Mouse (Mus musculus) urinary bladder, adult 2 months (tissue): ENCODE data around the gene Zfp738. TPM values are rescaled to one million over a fixed set of nuclear protein-coding genes. Genes with fewer than 3 reads are reported as not detected.
"Not testable (repeated sequence)": the region's sequence is repeated elsewhere in the genome, so short reads cannot be mapped to it uniquely, and the experiment has no call there.

ENCODE experiments used
- DNase-seq: peaks from one replicate; pipeline ENCODE4 v3.0.0; 2022; ENCODE audit warnings: low spot score
- polyA plus RNA-seq: library from polyadenylated mRNA; depleted of rRNA; stranded (reverse); fragments of >200 nt; gene quantifications from 2 replicates; pipeline ENCODE4 v1.2.3, GENCODE M21; 2012; rRNA removed

Gene Zfp738
- 7.4 and 7.7 TPM in 2 replicates for polyA plus RNA-seq

- DNase-seq, result no peak
These were observed at the start of gene Zfp738 for GRCm38 (mm10) chr13:67686971-67687370. Zfp738 (minus strand) TSS chr13:67687071.

- not testable (repeated sequence) for DNase-seq
These were observed 47.5 kb upstream of the Zfp738 start for GRCm38 (mm10) chr13:67734391-67734790.

- not testable (repeated sequence) for DNase-seq
These were observed 42.6 kb upstream of the Zfp738 start for GRCm38 (mm10) chr13:67729441-67729840.

GRCm38 (mm10) chr13:67728641-67729318, 41.9 kb upstream of the Zfp738 start, which contains the start of gene Zfp65:
Zfp65 (minus strand) TSS chr13:67729173.
- peak; percentile 29 for DNase-seq

GRCm38 (mm10) chr13:67728106-67728505, 41.2 kb upstream of the Zfp738 start:
- DNase-seq, result no peak

GRCm38 (mm10) chr13:67725331-67725730, 38.5 kb upstream of the Zfp738 start:
- DNase-seq, result not testable (repeated sequence)

GRCm38 (mm10) chr13:67723848-67724479, 37.1 kb upstream of the Zfp738 start:
- peak; percentile 54 for DNase-seq

- not testable (repeated sequence) for DNase-seq
These were observed 3.0 kb downstream of the Zfp738 start for GRCm38 (mm10) chr13:67683841-67684240.

GRCm38 (mm10) chr13:67682959-67683735, 3.7 kb downstream of the Zfp738 start:
- peak; percentile 46 for DNase-seq

- DNase-seq, result no peak
These were observed 12.0 kb downstream of the Zfp738 start for GRCm38 (mm10) chr13:67674902-67675301.

- DNase-seq, result no peak
These were observed 34.4 kb downstream of the Zfp738 start for GRCm38 (mm10) chr13:67652496-67652895.

- peak; percentile 44 for DNase-seq
These were observed 49.4 kb downstream of the Zfp738 start, which contains the start of the genes Gm49345 and Zfp729a for GRCm38 (mm10) chr13:67637294-67638007. Gm49345 (minus strand) TSS chr13:67637769. Zfp729a (minus strand) TSS chr13:67637791.

- DNase-seq, result no peak
These were observed 76.8 kb downstream of the Zfp738 start for GRCm38 (mm10) chr13:67610108-67610507.

- DNase-seq, result peak; percentile 66
These were observed 77.6 kb downstream of the Zfp738 start, which contains the start of gene Zfp729b for GRCm38 (mm10) chr13:67609066-67609876. Zfp729b (minus strand) TSS chr13:67609707.

Other genes starting within 250 kb of the Zfp738 start
- 7.0 TPM in 2 replicates for gene Zfp874a, start 235.4 kb downstream of the Zfp738 start, polyA plus RNA-seq
- gene Zfp874b, start 202.8 kb downstream of the Zfp738 start, polyA plus RNA-seq, result 7.3 and 8.7 TPM in 2 replicates
- gene Zfp58, start 186.5 kb downstream of the Zfp738 start, polyA plus RNA-seq, result 6.5 and 6.9 TPM in 2 replicates
- 0.08 TPM in 1 of 2 replicates, not detected in the other for gene Gm26965, start 160.9 kb downstream of the Zfp738 start, polyA plus RNA-seq
- gene Zfp87, start 160.9 kb downstream of the Zfp738 start, polyA plus RNA-seq, result 20.8 and 23.6 TPM in 2 replicates
- 4.9 TPM in 2 replicates for gene Zfp748, start 133.2 kb downstream of the Zfp738 start, polyA plus RNA-seq
- gene Zfp729b, start 77.4 kb downstream of the Zfp738 start, polyA plus RNA-seq, result 3.9 and 4.4 TPM in 2 replicates
- not detected in 2 replicates for gene Gm49345, start 49.3 kb downstream of the Zfp738 start, polyA plus RNA-seq
- 4.4 and 5.4 TPM in 2 replicates for gene Zfp729a, start 49.3 kb downstream of the Zfp738 start, polyA plus RNA-seq
- 5.8 and 6.5 TPM in 2 replicates for gene Zfp65, start 42.1 kb upstream of the Zfp738 start, polyA plus RNA-seq
- gene Zfp85, start 68.2 kb upstream of the Zfp738 start, polyA plus RNA-seq, result 3.7 and 4.1 TPM in 2 replicates
- gene Zfp493, start 92.6 kb upstream of the Zfp738 start, polyA plus RNA-seq, result 2.2 and 2.3 TPM in 2 replicates
- gene Zfp273, start 126.7 kb upstream of the Zfp738 start, polyA plus RNA-seq, result 3.4 and 3.9 TPM in 2 replicates
- gene Gm10037, start 144.0 kb upstream of the Zfp738 start, polyA plus RNA-seq, result 3.7 TPM in 2 replicates
- gene BC048507, start 176.3 kb upstream of the Zfp738 start, polyA plus RNA-seq, result not detected in 2 replicates